Mouse (Mus musculus): ENCODE results near the gene Ky.

The Ky gene

DNA sequence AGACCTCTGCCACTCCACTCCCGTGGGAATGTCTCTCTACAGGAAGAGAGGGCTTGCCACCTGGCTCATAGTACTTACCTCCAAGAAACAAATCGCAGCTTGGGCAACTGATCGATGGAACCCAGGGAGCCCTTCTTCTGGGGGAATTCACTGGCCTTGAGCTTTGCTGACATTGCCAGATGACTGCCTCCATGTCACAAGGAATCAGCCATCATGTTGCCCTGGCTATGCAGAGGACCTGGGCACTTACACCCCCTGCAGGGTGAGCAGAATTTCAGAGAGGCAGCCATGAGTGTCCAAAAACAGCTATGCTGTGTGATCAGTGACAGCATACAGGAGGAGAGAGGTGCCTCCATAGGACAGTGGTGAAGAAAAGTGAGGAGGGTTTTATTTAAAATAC lies 48.2 kb downstream of the Ky start:
- no peak for DNase-seq

DNA sequence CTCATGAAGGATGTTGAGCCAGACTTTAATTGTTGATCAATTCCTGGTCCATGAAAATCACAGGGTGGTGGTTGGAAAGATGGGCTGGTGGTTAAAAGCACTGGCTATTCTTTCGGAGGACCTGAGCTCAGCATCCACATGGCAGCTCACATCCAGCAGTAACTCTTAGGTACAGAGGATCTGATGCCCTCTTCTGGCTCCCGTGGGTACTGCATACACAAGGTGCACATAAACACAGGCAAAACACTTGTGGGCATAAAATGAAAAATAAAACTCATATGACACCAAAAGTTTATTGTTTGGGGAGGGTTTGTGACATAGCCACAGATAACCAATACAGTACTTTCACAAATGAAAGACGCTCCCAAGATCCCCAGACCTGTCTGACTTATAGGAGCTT lies 52.9 kb downstream of the Ky start:
- no peak for DNase-seq

DNA sequence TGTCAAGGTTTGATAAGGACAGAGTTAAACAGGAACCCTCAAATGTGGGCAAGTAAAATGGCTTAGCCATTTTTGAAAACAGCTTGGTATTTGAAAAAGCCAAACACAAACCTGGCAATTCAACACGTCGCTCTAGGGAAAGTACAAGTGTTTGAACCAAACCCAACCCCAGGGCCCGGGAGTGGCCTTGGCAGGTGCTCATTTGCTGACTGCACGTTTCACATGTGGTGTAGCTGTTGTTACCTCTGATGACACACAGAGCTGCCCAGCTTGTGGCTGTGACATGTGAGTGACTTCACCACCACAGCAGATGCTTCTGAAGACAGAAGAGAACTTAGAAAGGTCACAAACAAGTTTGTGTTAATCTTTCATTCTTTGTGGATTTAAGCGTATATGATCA lies 67.3 kb downstream of the Ky start:
- DNase-seq: no peak

DNA sequence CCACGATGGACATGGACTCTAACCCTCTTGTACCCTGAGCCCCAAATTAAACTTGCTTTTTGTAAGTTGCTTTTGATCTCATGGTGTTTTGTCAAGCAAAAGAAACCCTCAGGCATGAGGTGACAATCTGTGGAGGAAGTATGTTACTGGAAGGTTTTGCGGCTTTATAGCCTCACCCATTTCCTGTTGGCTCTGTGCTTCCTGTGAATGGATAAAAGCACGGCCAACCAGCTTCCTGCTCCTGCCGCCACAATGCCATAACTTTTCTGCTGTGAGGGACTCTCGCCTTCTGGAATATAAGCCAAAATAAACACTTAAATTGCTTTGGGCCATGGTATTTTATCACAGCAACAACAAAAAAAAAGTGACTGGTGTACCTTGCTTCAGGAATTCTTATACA lies 71.9 kb downstream of the Ky start:
- DNase-seq: no peak

DNA sequence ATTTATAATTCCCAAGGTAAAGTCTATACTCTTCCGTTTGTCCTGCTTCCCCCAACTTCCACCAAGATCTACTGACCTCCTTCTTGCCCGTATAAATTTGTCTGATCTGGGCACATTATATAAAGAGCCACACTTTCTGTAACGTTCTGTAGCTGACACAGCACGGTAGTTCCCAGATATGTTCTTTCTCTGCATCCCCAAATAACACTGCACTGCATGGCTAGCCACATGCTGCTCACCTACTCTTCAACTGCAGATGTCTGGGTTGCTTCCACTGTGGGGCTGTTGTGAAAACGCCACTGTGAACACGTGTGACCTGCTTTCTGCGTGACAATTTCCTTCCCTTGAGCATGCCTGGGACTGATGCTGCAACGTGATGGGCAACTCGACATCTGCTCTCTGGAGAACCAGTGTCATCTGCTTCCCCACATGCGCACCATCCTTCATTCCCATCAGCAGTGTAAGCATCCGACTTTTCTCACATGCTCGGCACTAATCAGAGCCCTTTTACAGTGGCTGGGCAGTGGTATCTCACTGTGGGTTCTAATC lies 76.4 kb downstream of the Ky start:
- DNase-seq: no peak

DNA sequence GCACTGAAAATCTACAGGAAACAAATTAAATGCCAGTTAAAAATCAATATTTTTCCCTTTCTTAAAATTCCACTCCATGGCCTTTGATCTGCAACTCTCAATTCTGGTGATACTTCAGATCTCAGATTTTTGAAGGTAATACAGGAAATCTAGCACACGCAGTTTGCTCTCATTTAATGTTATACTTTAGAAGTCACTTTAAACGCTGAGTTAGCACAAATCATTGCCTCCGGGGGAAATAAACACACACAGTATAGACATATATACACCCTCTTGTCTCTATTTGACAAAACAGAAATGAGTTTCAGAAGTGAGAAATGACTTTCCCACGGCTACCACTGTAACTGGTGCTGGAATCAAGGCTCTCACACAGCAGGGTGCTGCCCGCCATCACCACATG lies 81.8 kb downstream of the Ky start:
- DNase-seq: no peak

- no peak for DNase-seq
These were observed 89.3 kb downstream of the Ky start for GRCm38 (mm10) chr9:102594667-102595393.

All from cerebellum, adult 9-11 months (tissue).